9 mouse cellular contexts compared by ENCODE assay signal in genomic region chr2:167782231-167782999, GRCm38 (mm10).
DNase-seq lines count a peak whose midpoint lies in the region; ATAC-seq and TF ChIP-seq lines count a peak whose summit lies in the region.
"Had no signal": no experiment of that assay in that cellular context is flagged by ENCODE, and none has a peak within 500 bp of the region (broad histone marks: within the 10 kb centered on the region; RNA-seq: fewer than 3 reads in every experiment).

No protein-coding gene starts in this region.

- H3K36me3 ChIP-seq in heart, embryonic 13.5 days = no peaks in the 10 kb centered on the region
- H3K36me3 ChIP-seq in intestine, embryonic 16.5 days (ENCODE audit: control insufficient read depth, insufficient read depth, low read length) = no peaks in the 10 kb centered on the region
- H3K36me3 ChIP-seq in liver, embryonic 11.5 days (ENCODE audit: control insufficient read depth, insufficient read depth, low read length) = no peaks in the 10 kb centered on the region
- H3K36me3 ChIP-seq in midbrain, embryonic 14.5 days (ENCODE audit: control insufficient read depth, insufficient read depth, low read length) = no peaks in the 10 kb centered on the region
- H3K36me3 ChIP-seq: neural tube, embryonic 13.5 days had no signal

- TF ChIP-seq POLR2A in brain, embryonic 14.5 days (IDR thresholded peaks at IDR 0.05; ENCODE audit: borderline replicate concordance, extremely low read depth, insufficient read depth, insufficient read length, poor library complexity, severe bottlenecking) = no peak

- peaks cover 51% of the 10 kb centered on the region for H3K4me1 ChIP-seq in heart, embryonic 13.5 days
- H3K4me1 ChIP-seq in intestine, embryonic 16.5 days (ENCODE audit: control insufficient read depth, insufficient read depth, low read length) = peaks cover 37% of the 10 kb centered on the region
- H3K4me1 ChIP-seq in liver, embryonic 11.5 days (replicated peaks; ENCODE audit: control insufficient read depth, insufficient read depth, low read length) = peaks cover 37% of the 10 kb centered on the region
- peaks cover 4% of the 10 kb centered on the region; the same call in 1 of the 2 replicates for H3K4me1 ChIP-seq in midbrain, embryonic 14.5 days (ENCODE audit: control insufficient read depth, insufficient read depth, low read length)

- H3K27ac ChIP-seq in heart, embryonic 13.5 days (replicated peaks) = peak overlapping the region; percentile 74
- H3K27ac ChIP-seq in intestine, embryonic 16.5 days (ENCODE audit: low read length) = peak overlapping the region; percentile 77
- peak overlapping the region; percentile 38; the same call in 1 of the 2 replicates for H3K27ac ChIP-seq in liver, embryonic 11.5 days (ENCODE audit: low read depth, low read length)
- H3K27ac ChIP-seq in midbrain, embryonic 14.5 days (replicated peaks; ENCODE audit: low read depth, low read length) = no peak overlapping the region
- H3K27ac ChIP-seq: neural tube, embryonic 13.5 days had no signal

- H3K4me3 ChIP-seq in heart, embryonic 13.5 days = 0 out of 2 replicates have a peak overlapping the region, but pooled peaks have one; percentile 6
- no peak overlapping the region for H3K4me3 ChIP-seq in intestine, embryonic 16.5 days (ENCODE audit: low read length)
- H3K4me3 ChIP-seq in liver, embryonic 11.5 days (ENCODE audit: low read depth, low read length) = no peak overlapping the region
- no peak overlapping the region for H3K4me3 ChIP-seq in midbrain, embryonic 14.5 days (replicated peaks; ENCODE audit: low read depth, low read length)
- H3K4me3 ChIP-seq: neural tube, embryonic 13.5 days had no signal

- peak overlapping the region; percentile 56 for H3K4me2 ChIP-seq in heart, embryonic 13.5 days
- H3K4me2 ChIP-seq in intestine, embryonic 16.5 days (ENCODE audit: low read depth, low read length) = 0 out of 2 replicates have a peak overlapping the region, but pooled peaks have one; percentile 11
- peak overlapping the region; percentile 20 for H3K4me2 ChIP-seq in liver, embryonic 11.5 days
- no peak overlapping the region for H3K4me2 ChIP-seq in midbrain, embryonic 14.5 days (ENCODE audit: low read length)
- H3K4me2 ChIP-seq: neural tube, embryonic 13.5 days had no signal

- no peaks in the 10 kb centered on the region for H3K27me3 ChIP-seq in heart, embryonic 13.5 days (replicated peaks)
- H3K27me3 ChIP-seq in intestine, embryonic 16.5 days (replicated peaks; ENCODE audit: control insufficient read depth, insufficient read depth, low read length) = no peaks in the 10 kb centered on the region
- no peaks in the 10 kb centered on the region for H3K27me3 ChIP-seq in liver, embryonic 11.5 days (replicated peaks; ENCODE audit: control insufficient read depth, insufficient read depth, low read length)
- H3K27me3 ChIP-seq in midbrain, embryonic 14.5 days (ENCODE audit: control insufficient read depth, insufficient read depth, low read length) = no peaks in the 10 kb centered on the region
- H3K27me3 ChIP-seq: neural tube, embryonic 13.5 days had no signal

- H3K9me3 ChIP-seq in heart, embryonic 13.5 days = no peaks in the 10 kb centered on the region
- no peaks in the 10 kb centered on the region for H3K9me3 ChIP-seq in intestine, embryonic 16.5 days (ENCODE audit: control insufficient read depth, low read length)
- no peaks in the 10 kb centered on the region for H3K9me3 ChIP-seq in liver, embryonic 11.5 days (ENCODE audit: control insufficient read depth, low read length)
- H3K9me3 ChIP-seq in midbrain, embryonic 14.5 days (ENCODE audit: control insufficient read depth, low read length) = no peaks in the 10 kb centered on the region
- H3K9me3 ChIP-seq: neural tube, embryonic 13.5 days had no signal

- peak overlapping the region; percentile 54 for H3K9ac ChIP-seq in heart, embryonic 13.5 days
- H3K9ac ChIP-seq in intestine, embryonic 16.5 days (ENCODE audit: low read depth, low read length) = peak overlapping the region; percentile 52
- no peak overlapping the region for H3K9ac ChIP-seq in liver, embryonic 11.5 days (ENCODE audit: low read depth, low read length)
- no peak overlapping the region for H3K9ac ChIP-seq in midbrain, embryonic 14.5 days (replicated peaks; ENCODE audit: low read length)
- H3K9ac ChIP-seq: neural tube, embryonic 13.5 days had no signal

- no peak for ATAC-seq in heart, embryonic 13.5 days (ENCODE audit: extremely low read depth, insufficient number of reproducible peaks, low FRiP score, low TSS enrichment)
- no peak; the same call in 1 of the 2 replicates for ATAC-seq in intestine, embryonic 16.5 days
- no peak; the same call in 1 of the 2 replicates for ATAC-seq in liver, embryonic 11.5 days (replicated peaks; ENCODE audit: low FRiP score)
- no peak for ATAC-seq in midbrain, embryonic 14.5 days (ENCODE audit: low FRiP score, low TSS enrichment)
- no peak for ATAC-seq in activated CD4-positive, CD25-positive, alpha-beta regulatory T cell, adult 4 months

- intact Hi-C loops in heart, postnatal 36 days (cut with DNase I) = no loop called here

- DNase-seq in heart, postnatal 36 days = no peak
- peak; percentile 38 for DNase-seq in brain, embryonic 14.5 days (ENCODE audit: low read depth)
- DNase-seq in liver, embryonic 11.5 days (ENCODE audit: low spot score) = no peak
- no peak for DNase-seq in ovary, postnatal 36 days (ENCODE audit: low spot score)
- no peak for DNase-seq in midbrain, embryonic 14.5 days

- TF ChIP-seq CTCF in brain, embryonic 14.5 days (IDR thresholded peaks at IDR 0.05; ENCODE audit: borderline replicate concordance, extremely low read depth, insufficient read depth, insufficient read length) = no peak

- WGBS in heart, embryonic 13.5 days = 24% methylated on average over 27 of the region's 27 CpGs
- WGBS in intestine, embryonic 16.5 days = 37% methylated on average over 27 of the region's 27 CpGs
- WGBS in liver, embryonic 11.5 days = 38% methylated on average over 27 of the region's 27 CpGs
- 24% methylated on average over 27 of the region's 27 CpGs for WGBS in midbrain, embryonic 14.5 days

Comparison
In these comparisons a context has a peak if more than half of its experiments do, and no peak if none do; other contexts are left out.
1. H3K9ac ChIP-seq: peak in heart, embryonic 13.5 days (single experiment) and intestine, embryonic 16.5 days (single experiment); none in liver, embryonic 11.5 days (single experiment) and midbrain, embryonic 14.5 days (single experiment).